Mouse (Mus musculus): ENCODE data around the gene Pgm5.

DNA sequence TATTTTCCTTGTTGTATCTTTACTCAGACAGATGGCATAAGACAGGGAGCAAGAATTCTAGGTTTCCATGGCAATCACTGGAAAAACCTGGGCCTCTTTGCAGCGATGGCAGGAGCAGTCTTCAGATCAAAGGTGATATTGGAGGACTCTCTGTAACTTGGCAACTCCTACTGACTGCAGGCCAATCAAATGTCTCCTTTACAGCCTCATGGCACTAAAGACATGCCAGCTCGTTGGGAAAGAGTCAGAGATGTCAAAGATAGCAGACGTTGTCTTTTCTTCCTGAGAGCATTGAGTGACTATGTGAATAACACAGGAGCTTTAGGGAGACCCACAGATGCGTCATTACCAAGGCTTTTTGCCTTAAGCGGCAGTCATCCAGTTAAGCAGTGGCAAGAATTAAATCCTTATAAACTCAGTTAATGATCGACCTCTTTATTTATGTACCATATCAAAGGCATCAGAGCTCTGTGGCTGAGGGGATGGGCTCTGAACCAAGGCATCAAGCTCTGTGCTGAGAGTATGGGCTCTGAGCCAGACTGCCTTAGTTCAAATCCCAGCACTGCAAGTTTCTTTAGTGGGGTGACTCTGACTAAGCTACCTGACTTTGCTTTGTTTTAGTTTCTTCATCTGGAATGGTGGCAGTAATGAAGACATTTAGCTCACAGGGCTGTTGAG lies 209.2 kb downstream of the Pgm5 start:
- no peak for TF ChIP-seq POLR2A (IDR thresholded peaks at IDR 0.05; ENCODE audit: borderline replicate concordance, extremely low read depth, low read depth, low read length)
- TF ChIP-seq CTCF (IDR thresholded peaks at IDR 0.05; ENCODE audit: insufficient read depth, low read length), result no peak

All from lung, adult 2 months (tissue).